Mouse (Mus musculus) kidney, postnatal 36 days (tissue): ENCODE measurements around the gene Ifi203.
"Not testable (repeated sequence)": the region's sequence is repeated elsewhere in the genome, so short reads cannot be mapped to it uniquely, and the experiment has no call there.

Experiments
- DNase-seq, 2 experiments: peaks; one replicate each; pipeline ENCODE4 v3.0.0; 2021 to 2022; ENCODE audit warnings: mixed read lengths in 2 of 2

Gene Ifi203

DNA sequence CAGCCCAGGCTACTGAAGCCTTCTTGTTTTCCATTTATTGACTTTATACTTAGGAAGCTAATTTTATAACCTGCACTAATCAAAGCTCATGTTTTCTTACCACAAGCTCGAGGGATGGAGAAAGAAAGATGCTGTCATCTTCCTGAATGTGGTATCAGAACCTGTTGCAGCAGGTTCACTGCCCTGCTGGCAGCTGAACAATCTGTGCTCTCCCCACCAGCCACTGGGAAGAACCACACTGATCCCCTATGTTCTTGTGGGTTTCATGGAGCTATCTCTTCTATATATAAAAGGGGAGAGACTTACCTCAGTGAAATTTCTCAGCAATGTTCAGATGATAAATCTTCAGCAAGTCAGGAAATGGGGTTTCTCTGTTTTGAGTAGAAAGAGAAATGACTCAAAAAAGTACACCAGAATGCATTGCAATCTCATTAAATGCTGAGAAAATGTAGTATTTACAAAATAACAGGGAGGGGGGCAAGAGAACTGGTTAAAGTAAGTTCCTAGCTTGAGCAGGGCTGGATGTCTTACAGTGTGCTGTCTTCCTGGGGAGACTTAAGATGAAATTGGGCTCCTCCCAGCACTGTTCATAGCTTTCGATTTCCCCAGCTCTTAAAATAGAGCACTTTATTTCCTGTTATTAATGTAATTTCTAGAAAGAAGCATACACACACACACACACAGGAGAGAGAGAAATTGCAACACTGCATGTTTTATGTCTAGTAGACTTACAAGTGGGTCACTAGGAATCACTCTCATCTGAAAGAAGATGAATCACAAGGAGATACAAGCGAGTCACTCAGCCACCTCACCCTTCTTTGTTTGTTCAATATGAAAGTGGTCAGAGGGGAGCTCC, at the start of gene Ifi203, which contains the start of gene Mndal:
Ifi203 (minus strand) TSS at position 749 of the 856 bp plus-strand sequence.
Mndal (minus strand) TSS at position 568 of the 856 bp plus-strand sequence.
- peak in 1 of 2 experiments; percentile 2 for DNase-seq

DNA sequence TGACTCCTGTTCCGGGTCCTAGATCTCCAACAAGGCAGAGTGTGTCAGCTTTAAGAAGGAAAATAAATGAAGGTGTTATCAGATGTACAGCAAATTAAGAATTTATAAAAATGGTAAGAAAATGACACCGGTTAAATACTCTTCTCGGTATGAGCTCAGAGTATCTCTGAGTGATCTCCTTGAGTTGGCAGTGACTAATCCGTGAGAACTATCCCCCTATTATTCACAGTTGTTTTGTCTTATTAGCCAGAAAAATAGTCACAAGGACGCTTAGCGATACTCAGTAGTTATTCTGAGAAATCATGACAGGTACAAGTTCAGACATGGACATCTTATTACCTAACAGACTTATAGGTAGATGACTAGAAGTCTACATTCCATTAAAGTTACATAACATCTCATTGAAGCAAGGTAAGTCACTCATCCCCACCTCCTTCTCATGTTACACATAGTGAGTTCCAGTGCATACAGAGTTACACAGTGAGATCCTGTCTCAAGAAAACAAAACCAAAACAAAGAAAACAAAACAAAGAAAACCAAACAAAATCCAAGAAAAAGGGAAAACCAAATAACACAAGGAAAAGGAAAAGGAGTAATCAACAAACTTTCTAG, 40.3 kb upstream of the Ifi203 start, which contains the start of gene Ifi202b:
Ifi202b (minus strand) TSS at position 51 of the 612 bp plus-strand sequence.
- not testable (repeated sequence) for DNase-seq

DNA sequence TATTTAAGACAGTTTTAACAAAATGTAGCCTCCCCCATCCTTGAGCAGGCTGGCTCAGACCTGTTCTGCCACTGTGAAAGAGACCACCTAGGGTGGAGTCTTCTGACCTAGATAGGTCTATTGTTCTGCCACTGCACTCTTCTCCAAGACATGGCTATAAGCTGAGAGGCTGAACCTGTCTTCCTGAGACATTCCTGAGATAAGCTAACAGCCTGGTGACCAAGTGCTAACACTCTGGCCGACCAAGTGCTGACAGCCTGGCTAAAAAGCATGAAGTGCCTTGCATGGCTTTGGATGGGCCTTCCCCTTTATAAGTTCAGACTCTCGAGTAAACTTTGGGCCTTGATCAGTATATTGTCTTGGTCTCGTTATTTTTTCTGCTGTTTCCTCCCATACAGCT, 38.6 kb upstream of the Ifi203 start:
- DNase-seq = not testable (repeated sequence)

DNA sequence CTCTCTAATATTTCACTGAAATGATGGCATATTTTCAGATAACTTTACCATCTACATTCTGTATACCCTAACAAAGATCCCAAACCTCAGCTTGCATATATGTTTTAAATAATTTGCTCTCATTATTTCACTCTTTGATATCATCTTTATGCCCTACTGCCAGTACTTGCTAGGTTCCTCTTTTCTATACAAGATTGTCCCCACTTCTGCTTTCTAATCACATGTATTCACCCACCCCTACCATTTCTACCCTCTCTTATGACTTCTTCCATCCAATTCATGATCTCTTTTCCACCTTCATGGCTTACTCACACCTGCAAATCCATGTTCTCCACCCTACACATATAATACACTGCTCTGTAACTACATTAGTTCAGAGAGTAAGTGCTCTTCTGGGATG, 35.1 kb upstream of the Ifi203 start:
- no peak for DNase-seq

DNA sequence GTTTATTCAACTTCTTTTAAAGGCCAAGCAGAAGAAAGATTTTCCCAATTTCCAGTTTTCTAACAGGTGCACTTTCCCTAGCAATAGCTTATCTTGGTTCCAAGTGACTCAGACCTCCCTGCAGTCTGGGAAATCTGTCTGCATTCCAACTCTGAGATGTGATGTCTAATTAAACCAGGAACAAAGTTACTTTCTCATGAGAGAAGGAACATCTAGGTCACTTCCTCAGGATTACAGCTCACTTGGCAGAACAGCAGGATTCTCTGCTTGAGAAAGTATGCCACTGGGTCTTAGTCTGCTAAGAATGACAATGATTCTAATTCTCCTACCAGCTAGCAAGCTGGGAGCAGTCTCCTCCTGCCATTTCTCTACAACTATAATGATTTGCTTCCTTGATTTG, 30.6 kb upstream of the Ifi203 start:
- no peak for DNase-seq

GRCm38 (mm10) chr1:173961491-173961890, 19.0 kb upstream of the Ifi203 start:
- not testable (repeated sequence) for DNase-seq

DNA sequence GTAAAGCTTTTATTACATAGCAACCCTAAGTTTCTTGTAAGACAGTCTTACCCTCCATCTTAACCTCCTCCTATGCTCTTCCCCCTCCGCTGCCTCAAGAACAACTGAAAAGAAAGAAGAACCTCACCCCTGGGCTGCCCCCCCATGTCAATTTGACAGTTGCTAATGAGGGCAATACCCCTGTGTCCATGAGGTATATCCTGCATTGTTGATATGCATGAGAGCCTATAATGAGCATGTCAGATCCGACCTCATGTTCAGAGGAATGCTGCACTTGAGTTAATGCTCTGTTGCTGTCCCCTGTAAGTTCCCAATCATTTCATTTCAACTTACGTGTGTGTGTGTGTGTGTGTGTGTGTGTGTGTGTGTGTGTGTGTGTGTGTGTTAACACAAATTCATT, 17.5 kb upstream of the Ifi203 start:
- DNase-seq = not testable (repeated sequence)

DNA sequence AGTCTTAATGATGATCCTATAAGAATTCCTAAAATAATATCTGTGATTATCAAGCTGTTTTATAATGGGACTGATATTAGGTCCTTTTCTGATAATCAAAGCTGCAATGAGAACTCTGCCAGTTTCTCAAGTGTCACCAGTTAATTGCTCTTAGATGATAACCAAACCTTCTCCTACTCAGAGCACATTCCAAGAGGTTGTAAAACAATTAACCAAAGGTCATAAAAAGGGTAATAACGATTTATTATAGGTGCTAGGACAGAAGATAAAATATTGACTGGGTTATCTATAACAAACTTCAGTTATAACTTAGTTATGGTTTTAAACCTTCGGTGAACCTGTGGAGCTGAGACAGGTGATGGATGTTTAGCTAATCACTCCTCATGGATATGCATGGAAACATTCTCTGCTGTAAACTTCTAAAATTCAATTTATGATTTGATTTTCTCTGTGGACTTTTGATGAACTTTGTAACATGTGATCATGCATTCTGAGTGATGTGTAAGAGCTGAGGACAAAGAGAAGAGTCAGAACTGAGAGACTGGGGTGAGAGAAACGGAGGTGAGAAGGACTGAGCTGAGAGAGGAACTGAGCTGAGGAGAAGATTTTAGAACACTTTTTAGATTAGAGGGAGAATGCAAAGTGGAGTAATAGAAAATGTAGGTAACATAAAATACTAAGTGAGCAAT, 13.5 kb upstream of the Ifi203 start:
- not testable (repeated sequence) for DNase-seq

GRCm38 (mm10) chr1:173955071-173955796, 12.8 kb upstream of the Ifi203 start:
- DNase-seq = no peak

DNA sequence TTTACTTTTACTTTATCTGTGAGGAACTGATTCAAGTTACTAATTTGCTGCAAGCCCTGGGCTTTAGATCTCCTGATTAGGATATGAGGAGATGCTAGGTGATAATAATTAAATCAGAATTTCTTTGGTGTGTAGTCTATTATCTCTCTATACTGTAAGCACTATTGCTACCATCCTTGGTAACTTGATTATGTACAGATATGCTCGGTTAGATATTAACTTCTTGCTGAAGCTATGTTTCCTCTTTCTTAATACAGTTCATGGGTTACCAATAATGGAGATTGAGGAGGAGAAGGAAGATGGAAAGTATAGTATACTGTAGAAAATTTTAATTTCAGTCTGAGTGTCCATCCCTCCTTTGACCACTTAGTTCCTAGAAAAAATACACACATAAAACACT, 11.1 kb upstream of the Ifi203 start:
- no peak for DNase-seq

- not testable (repeated sequence) for DNase-seq
Observed at GRCm38 (mm10) chr1:173949044-173949443, 6.6 kb upstream of the Ifi203 start.

DNA sequence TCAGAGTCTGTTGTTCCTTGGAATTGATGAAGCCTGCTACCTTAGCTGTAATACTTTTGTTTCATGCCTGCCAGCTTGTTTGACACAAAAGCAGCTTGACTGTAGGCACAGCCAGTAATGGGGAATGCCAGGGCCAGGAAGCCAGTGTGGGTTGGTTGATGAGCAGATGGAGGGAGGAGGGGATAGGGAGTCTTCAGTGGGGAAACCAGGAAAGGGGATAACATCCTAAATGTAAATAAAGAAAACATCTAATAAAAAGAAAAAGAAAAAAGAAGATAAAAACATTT, 251 bp upstream of the Ifi203 start:
- DNase-seq = peak in 1 of 2 experiments; percentile 5

- not testable (repeated sequence) for DNase-seq
Observed at GRCm38 (mm10) chr1:173941522-173941921, 950 bp downstream of the Ifi203 start.

DNA sequence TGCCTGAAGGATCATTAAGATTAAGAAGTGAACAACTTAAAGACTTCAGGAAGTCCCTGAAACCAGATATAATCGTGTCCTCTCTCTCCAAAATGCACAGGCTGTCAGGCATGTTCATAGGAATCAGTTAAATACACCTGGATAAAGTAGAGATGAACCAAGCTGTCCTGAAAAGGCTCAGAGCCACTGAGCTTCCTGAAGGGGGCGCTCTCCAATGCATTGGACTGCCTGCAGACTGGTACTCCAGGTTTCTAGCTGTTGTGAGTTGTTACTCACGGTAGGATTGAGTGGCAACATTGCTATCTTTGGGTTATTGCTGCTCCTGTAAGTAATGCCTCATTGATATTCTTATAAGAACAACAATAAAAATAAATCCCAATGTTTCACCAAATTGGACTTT, 23.2 kb downstream of the Ifi203 start:
- not testable (repeated sequence) for DNase-seq

DNA sequence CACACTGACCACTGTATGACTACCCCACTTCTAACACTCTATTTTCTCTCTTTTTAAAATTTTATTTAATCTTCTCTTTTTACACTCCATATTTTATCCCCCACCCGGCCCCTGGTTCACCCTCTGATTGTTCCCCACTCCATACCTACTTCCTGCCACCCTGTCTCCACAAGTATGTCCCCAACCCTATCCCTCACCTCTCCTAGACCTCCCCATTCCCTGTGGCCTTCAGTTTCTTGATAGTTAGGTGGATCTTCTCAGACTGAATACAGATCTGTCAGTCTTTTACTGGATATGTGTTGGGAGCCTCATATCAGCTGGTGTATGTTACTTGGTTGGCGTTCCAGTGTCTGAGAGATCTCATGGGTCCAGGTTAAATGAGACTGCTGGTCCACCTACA, 27.9 kb downstream of the Ifi203 start:
- DNase-seq = no peak

- DNase-seq = not testable (repeated sequence)
Observed at GRCm38 (mm10) chr1:173913256-173913791, 29.1 kb downstream of the Ifi203 start.

DNA sequence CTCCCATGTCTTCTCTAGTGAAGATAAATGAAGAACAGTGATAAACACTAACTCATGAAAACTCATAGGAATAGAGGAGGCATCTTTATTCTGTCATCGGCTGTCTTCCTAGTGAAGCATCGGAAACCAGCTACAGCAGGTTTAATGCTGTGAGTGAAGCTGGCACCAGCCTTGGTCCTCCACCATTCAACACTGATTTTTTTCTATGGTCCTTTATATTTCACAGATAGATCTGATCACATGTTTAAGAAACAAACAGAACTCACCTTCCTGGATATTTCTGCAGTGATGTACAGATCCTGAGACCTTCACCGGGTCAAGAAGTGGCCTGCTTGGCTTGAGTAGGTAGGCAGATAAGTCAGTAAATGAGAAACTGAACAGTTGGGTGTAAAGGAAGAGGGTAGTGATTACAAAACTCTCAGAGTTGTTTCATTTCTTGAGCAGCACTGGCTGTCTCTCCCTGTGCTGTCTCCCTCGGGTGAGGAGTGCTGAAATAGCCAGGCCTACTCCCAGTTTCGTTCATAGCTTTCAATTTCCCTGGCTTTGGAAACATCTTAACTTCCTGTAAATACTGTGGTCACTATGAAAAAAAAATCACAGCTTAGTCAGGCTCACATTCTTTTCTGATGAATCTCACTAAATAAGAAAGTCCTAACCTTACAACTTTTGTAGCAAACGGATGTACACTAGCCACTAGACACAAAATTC, 29.8 kb downstream of the Ifi203 start, which contains the start of gene Ifi211:
Ifi211 (minus strand) TSS at position 499 of the 708 bp plus-strand sequence.
- DNase-seq = peak; percentile 24 to 44

- DNase-seq = no peak
Observed at GRCm38 (mm10) chr1:173911808-173912464, 30.5 kb downstream of the Ifi203 start.

GRCm38 (mm10) chr1:173908390-173908789, 34.1 kb downstream of the Ifi203 start:
- not testable (repeated sequence) for DNase-seq

DNA sequence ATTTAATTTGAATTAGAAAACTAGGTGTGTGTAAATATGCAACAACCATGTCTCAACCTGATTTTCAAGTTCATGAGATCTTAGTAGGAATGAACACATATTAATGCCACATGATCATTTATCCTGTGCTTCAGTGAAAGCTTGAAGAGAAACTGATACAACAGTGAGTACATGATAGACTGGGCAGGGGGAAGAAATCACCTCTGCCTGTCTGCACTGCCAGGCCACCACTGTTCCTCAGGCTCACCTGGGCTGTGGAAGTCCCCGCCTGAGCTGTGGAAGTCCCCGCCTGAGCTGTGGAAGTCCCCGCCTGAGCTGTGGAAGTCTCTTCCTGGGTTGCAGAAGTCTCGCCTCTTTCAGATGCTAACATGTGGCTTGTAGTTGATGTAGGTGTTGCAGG, 36.6 kb downstream of the Ifi203 start:
- not testable (repeated sequence) for DNase-seq

DNA sequence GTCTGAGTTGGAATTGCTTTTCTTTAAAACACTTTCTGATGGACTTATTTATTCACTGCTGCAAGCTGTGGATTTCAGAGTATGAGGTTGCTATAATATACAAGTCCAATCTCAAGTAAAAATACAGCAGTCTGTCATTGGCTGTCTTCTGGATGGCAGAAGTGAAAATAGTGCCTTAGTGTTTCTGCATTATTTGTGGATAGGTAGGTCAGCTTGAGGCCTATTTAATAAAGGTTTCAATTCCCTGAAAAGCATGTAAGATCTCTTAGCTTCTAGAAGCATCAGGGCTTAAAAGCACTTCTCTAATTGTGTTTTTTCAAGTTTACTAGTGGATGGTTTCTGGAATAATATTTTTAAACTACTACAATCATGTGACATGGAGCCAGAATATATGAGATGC, 52.7 kb downstream of the Ifi203 start:
- DNase-seq = not testable (repeated sequence)
